Comparison of ENCODE assay signal across 22 mouse cellular contexts in the genomic region with DNA sequence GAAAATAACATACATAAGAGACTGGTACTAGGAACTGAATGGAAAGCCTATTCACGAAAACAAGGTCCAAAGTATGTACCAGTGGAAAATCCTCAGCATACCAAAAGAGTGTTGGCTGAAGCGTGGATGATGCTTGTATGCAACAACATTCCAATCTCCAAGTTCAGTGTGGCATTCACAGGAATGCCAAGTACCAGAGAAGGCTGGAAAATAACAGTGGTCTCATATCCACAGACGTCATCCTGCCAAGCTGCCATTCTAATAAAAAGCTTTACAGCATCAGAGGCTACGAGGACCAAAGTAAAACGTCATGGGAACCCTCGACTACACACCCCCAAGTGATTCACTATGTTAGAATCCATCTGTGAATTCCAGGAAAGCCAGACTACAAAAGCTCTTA.
DNase-seq lines count a peak whose midpoint lies in the region; ATAC-seq and TF ChIP-seq lines count a peak whose summit lies in the region.
"Had no signal": no experiment of that assay in that cellular context is flagged by ENCODE, and none has a peak within 500 bp of the region (broad histone marks: within the 10 kb centered on the region; RNA-seq: fewer than 3 reads in every experiment).

No protein-coding gene starts in this region.

- H3K4me3 ChIP-seq in heart, embryonic 14.5 days (ENCODE audit: control insufficient read depth in 1 of 2, insufficient read depth in 1 of 2, low read depth in 1 of 2, low read length in 2 of 2), result no peak overlapping the region
- H3K4me3 ChIP-seq in lung, adult 2 months (replicated peaks; ENCODE audit: extremely low read depth, low read depth, low read length), result no peak overlapping the region
- H3K4me3 ChIP-seq in forebrain, embryonic 13.5 days, result no peak overlapping the region
- H3K4me3 ChIP-seq: embryonic facial prominence, embryonic 13.5 days; forebrain, embryonic 15.5 days; hindbrain, embryonic 12.5 days; limb, embryonic 15.5 days; myocyte; neural tube, embryonic 13.5 days; stomach, embryonic 15.5 days had no signal

- peaks cover 0 to 7% of the 10 kb centered on the region in 2 experiments; a peak in 1 of 4 replicates for H3K4me1 ChIP-seq in heart, embryonic 14.5 days (ENCODE audit: control insufficient read depth in 2 of 2, insufficient read depth in 2 of 2, low read length in 2 of 2)
- no peaks in the 10 kb centered on the region for H3K4me1 ChIP-seq in lung, adult 2 months (ENCODE audit: control insufficient read depth, insufficient read depth, low read length)
- no peaks in the 10 kb centered on the region for H3K4me1 ChIP-seq in forebrain, embryonic 13.5 days
- H3K4me1 ChIP-seq: embryonic facial prominence, embryonic 13.5 days; forebrain, embryonic 15.5 days; hindbrain, embryonic 12.5 days; limb, embryonic 15.5 days; neural tube, embryonic 13.5 days; stomach, embryonic 15.5 days had no signal

- ATAC-seq in heart, embryonic 14.5 days (ENCODE audit: insufficient number of reproducible peaks, insufficient read depth, low FRiP score, low read depth), result peak; percentile 61; the same call in 1 of the 2 replicates
- no peak for ATAC-seq in forebrain, embryonic 13.5 days
- ATAC-seq: forebrain, embryonic 15.5 days; intestine, postnatal 0 days; midbrain, embryonic 16.5 days had no signal

- 25% methylated on average over 6 of the region's 6 CpGs for WGBS in heart, embryonic 14.5 days
- 65% methylated on average over 6 of the region's 6 CpGs for WGBS in lung, adult 2 months
- 89% methylated on average over 6 of the region's 6 CpGs for WGBS in forebrain, embryonic 13.5 days

- H3K36me3 ChIP-seq in heart, embryonic 14.5 days (ENCODE audit: control insufficient read depth, insufficient read depth, low read length), result no peaks in the 10 kb centered on the region
- H3K36me3 ChIP-seq in forebrain, embryonic 13.5 days (ENCODE audit: poor library complexity, severe bottlenecking), result no peaks in the 10 kb centered on the region
- H3K36me3 ChIP-seq: embryonic facial prominence, embryonic 13.5 days; forebrain, embryonic 15.5 days; hindbrain, embryonic 12.5 days; limb, embryonic 15.5 days; neural tube, embryonic 13.5 days; stomach, embryonic 15.5 days had no signal

- TF ChIP-seq POLR2A in lung, adult 2 months (IDR thresholded peaks at IDR 0.05; ENCODE audit: borderline replicate concordance, extremely low read depth, low read depth, low read length), result no peak

- no peaks in the 10 kb centered on the region for H3K9me3 ChIP-seq in heart, embryonic 14.5 days (ENCODE audit: control insufficient read depth, low read length)
- H3K9me3 ChIP-seq in forebrain, embryonic 13.5 days (replicated peaks), result no peaks in the 10 kb centered on the region
- H3K9me3 ChIP-seq: embryonic facial prominence, embryonic 13.5 days; forebrain, embryonic 15.5 days; hindbrain, embryonic 12.5 days; limb, embryonic 15.5 days; neural tube, embryonic 13.5 days; stomach, embryonic 15.5 days had no signal

- no peaks in the 10 kb centered on the region for H3K27me3 ChIP-seq in heart, embryonic 14.5 days (ENCODE audit: control insufficient read depth, insufficient read depth, low read length)
- no peaks in the 10 kb centered on the region for H3K27me3 ChIP-seq in forebrain, embryonic 13.5 days
- H3K27me3 ChIP-seq: embryonic facial prominence, embryonic 13.5 days; forebrain, embryonic 15.5 days; hindbrain, embryonic 12.5 days; limb, embryonic 15.5 days; neural tube, embryonic 13.5 days; stomach, embryonic 15.5 days had no signal

- no peak for TF ChIP-seq CTCF in lung, adult 2 months (IDR thresholded peaks at IDR 0.05; ENCODE audit: insufficient read depth, low read length)

- H3K27ac ChIP-seq in heart, embryonic 14.5 days (replicated peaks in 1 of 2; ENCODE audit: control insufficient read depth in 1 of 2, insufficient read depth in 1 of 2, low read depth in 2 of 2, low read length in 2 of 2), result peak overlapping the region; percentile 50 to 80
- H3K27ac ChIP-seq in forebrain, embryonic 13.5 days, result no peak overlapping the region
- H3K27ac ChIP-seq: embryonic facial prominence, embryonic 13.5 days; forebrain, embryonic 15.5 days; hindbrain, embryonic 12.5 days; limb, embryonic 15.5 days; liver, embryonic 14.5 days; neural tube, embryonic 13.5 days; stomach, embryonic 15.5 days had no signal

- H3K9ac ChIP-seq in heart, embryonic 14.5 days (ENCODE audit: low read length), result no peak overlapping the region
- H3K9ac ChIP-seq in forebrain, embryonic 13.5 days, result no peak overlapping the region
- H3K9ac ChIP-seq: embryonic facial prominence, embryonic 13.5 days; forebrain, embryonic 15.5 days; hindbrain, embryonic 12.5 days; limb, embryonic 15.5 days; liver, embryonic 14.5 days; neural tube, embryonic 13.5 days; stomach, embryonic 15.5 days had no signal

- peak overlapping the region; percentile 16 for H3K4me2 ChIP-seq in heart, embryonic 14.5 days (ENCODE audit: low read length)
- no peak overlapping the region for H3K4me2 ChIP-seq in forebrain, embryonic 13.5 days
- H3K4me2 ChIP-seq: embryonic facial prominence, embryonic 13.5 days; forebrain, embryonic 15.5 days; hindbrain, embryonic 12.5 days; limb, embryonic 15.5 days; neural tube, embryonic 13.5 days; stomach, embryonic 15.5 days had no signal

- no peak for DNase-seq in heart, adult 11 months
- peak; percentile 10 for DNase-seq in lung, adult 2 months
- no peak for DNase-seq in lung, postnatal 4 days
- DNase-seq in lung, postnatal 10 days, result peak; percentile 2
- DNase-seq in layer of hippocampus, postnatal 36 days, result no peak
- DNase-seq: adrenal gland, postnatal 14 days; cerebellum, adult 2 months; cerebellum, postnatal 25 days; kidney, postnatal 25 days; thymus, postnatal 25 days had no signal

Comparison
In these comparisons a context has a peak if more than half of its experiments do, and no peak if none do; other contexts are left out.
1. DNase-seq: peak in lung, adult 2 months (single experiment) and lung, postnatal 10 days (single experiment); none in heart, adult 11 months (single experiment), lung, postnatal 4 days (0 of 2) and layer of hippocampus, postnatal 36 days (0 of 2).